Comparison of ENCODE assay signal across 16 mouse cellular contexts in the genomic region with DNA sequence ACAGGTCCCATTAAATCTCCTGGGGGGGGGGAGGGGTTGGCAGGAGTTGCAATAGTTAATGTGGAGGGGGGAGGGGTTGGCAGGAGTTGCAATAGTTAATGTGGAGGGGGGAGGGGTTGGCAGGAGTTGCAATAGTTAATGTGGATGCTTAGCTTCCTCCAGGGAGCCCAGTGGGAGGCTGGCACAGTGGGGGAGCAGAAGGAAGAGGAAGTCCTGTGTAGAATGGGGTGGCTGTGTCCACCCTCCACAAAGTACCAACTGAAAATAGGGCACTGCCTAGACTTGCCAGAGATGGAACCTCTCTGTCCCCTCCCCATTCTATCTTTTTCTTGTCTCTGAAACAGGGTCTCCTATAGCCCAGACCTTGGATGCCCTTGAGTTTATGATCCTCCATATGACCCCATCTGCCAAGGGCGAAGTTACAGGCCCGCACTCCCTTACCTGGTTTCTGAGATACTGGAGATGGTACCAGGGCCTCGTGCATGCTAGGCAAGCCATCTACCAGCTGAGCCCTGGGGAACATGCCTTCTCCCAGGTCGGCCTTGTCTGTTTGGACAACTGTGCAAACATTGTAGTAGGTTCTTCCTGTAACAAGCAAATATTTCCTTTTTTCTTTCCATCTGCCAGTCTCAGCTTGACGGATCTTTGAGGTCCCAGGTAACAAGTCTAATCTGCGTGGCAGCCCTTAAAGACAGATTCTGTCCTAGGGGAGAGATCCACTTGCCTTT. TPM values are rescaled to one million over a fixed set of nuclear protein-coding genes. Genes with fewer than 3 reads are reported as not detected.
A peak's percentile ranks its signal among the peaks of the same experiment; 100 is the strongest.
DNase-seq lines count a peak whose midpoint lies in the region; ATAC-seq and TF ChIP-seq lines count a peak whose summit lies in the region.
"Had no signal": no experiment of that assay in that cellular context is flagged by ENCODE, and none has a peak within 500 bp of the region (broad histone marks: within the 10 kb centered on the region; RNA-seq: fewer than 3 reads in every experiment).

No protein-coding gene starts in this region.

- no peaks in the 10 kb centered on the region for H3K27me3 ChIP-seq in kidney, adult 2 months (replicated peaks; ENCODE audit: control insufficient read depth, insufficient read depth, low read length)
- no peaks in the 10 kb centered on the region for H3K27me3 ChIP-seq in liver, embryonic 14.5 days (ENCODE audit: control insufficient read depth, insufficient read depth, low read length)
- no peaks in the 10 kb centered on the region for H3K27me3 ChIP-seq in heart, embryonic 10.5 days (ENCODE audit: insufficient read depth, poor library complexity, severe bottlenecking)
- H3K27me3 ChIP-seq: forebrain, embryonic 15.5 days; hindbrain, embryonic 12.5 days; midbrain, embryonic 13.5 days; neural tube, embryonic 12.5 days had no signal

- peaks cover 53% of the 10 kb centered on the region for H3K4me1 ChIP-seq in kidney, adult 2 months (ENCODE audit: control insufficient read depth, insufficient read depth, low read length)
- peaks cover 0 to 22% of the 10 kb centered on the region in 2 experiments; a peak in 2 of 4 replicates for H3K4me1 ChIP-seq in liver, embryonic 14.5 days (replicated peaks; ENCODE audit: control insufficient read depth in 2 of 2, insufficient read depth in 2 of 2, low read length in 1 of 2)
- peaks cover 26% of the 10 kb centered on the region for H3K4me1 ChIP-seq in heart, embryonic 10.5 days

- H3K4me3 ChIP-seq in kidney, adult 2 months (ENCODE audit: insufficient read depth, low read depth, low read length): no peak overlapping the region
- H3K4me3 ChIP-seq in liver, embryonic 14.5 days (ENCODE audit: insufficient read depth in 1 of 2, low read depth in 2 of 2, low read length in 2 of 2): no peak overlapping the region
- no peak overlapping the region for H3K4me3 ChIP-seq in heart, embryonic 10.5 days
- H3K4me3 ChIP-seq: forebrain, embryonic 15.5 days; heart, embryonic 13.5 days; hindbrain, embryonic 12.5 days; midbrain, embryonic 13.5 days; neural tube, embryonic 12.5 days had no signal

- TF ChIP-seq CTCF in kidney, adult 2 months (conservative IDR thresholded peaks at IDR 0.05; ENCODE audit: insufficient read depth, insufficient read length, low read depth, low read length): no peak
- TF ChIP-seq CTCF in liver, embryonic 14.5 days (IDR thresholded peaks at IDR 0.05; ENCODE audit: low read depth): no peak

- peak overlapping the region; percentile 35; the same call in 1 of the 2 replicates for H3K4me2 ChIP-seq in liver, embryonic 14.5 days (ENCODE audit: low read depth)
- H3K4me2 ChIP-seq: forebrain, embryonic 15.5 days; heart, embryonic 13.5 days; hindbrain, embryonic 12.5 days; midbrain, embryonic 13.5 days; neural tube, embryonic 12.5 days had no signal

- H3K9me3 ChIP-seq in liver, embryonic 14.5 days (ENCODE audit: control insufficient read depth, low read length): no peaks in the 10 kb centered on the region
- H3K9me3 ChIP-seq in heart, embryonic 10.5 days: no peaks in the 10 kb centered on the region; the same call in 1 of the 2 replicates
- H3K9me3 ChIP-seq: forebrain, embryonic 15.5 days; heart, embryonic 13.5 days; midbrain, embryonic 13.5 days; neural tube, embryonic 12.5 days had no signal

- peak; percentile 43 for DNase-seq in kidney, adult 2 months
- DNase-seq in kidney, postnatal 10 days: no peak
- DNase-seq in lung, postnatal 36 days: peak; percentile 16
- DNase-seq in lung, postnatal 14 days: no peak
- no peak for DNase-seq in liver, embryonic 14.5 days (ENCODE audit: low read depth in 3 of 3, low spot score in 3 of 3)
- DNase-seq in spleen, postnatal 14 days (ENCODE audit: low spot score in 2 of 2): no peak
- no peak for DNase-seq in heart, embryonic 10.5 days (ENCODE audit: low spot score)
- DNase-seq: cerebellum, adult 9-10 months; thymus, adult 18-20 months had no signal

- H3K9ac ChIP-seq in liver, embryonic 14.5 days (replicated peaks): no peak overlapping the region
- H3K9ac ChIP-seq: forebrain, embryonic 15.5 days; heart, embryonic 13.5 days; hindbrain, embryonic 12.5 days; midbrain, embryonic 13.5 days; neural tube, embryonic 12.5 days had no signal

- no peak for TF ChIP-seq POLR2A in kidney, adult 2 months (IDR thresholded peaks at IDR 0.05; ENCODE audit: low read depth, low read length)

- H3K27ac ChIP-seq in kidney, adult 2 months (ENCODE audit: insufficient read depth, low read depth, low read length): peak overlapping the region; percentile 19; the same call in 1 of the 2 replicates
- no peak overlapping the region for H3K27ac ChIP-seq in liver, embryonic 14.5 days
- no peak overlapping the region for H3K27ac ChIP-seq in heart, embryonic 10.5 days
- H3K27ac ChIP-seq: forebrain, embryonic 15.5 days; heart, embryonic 13.5 days; hindbrain, embryonic 12.5 days; midbrain, embryonic 13.5 days; neural tube, embryonic 12.5 days had no signal

- WGBS in kidney, adult 2 months: 65% methylated on average over 6 of the region's 6 CpGs
- 64% methylated on average over 6 of the region's 6 CpGs for WGBS in liver, embryonic 14.5 days (ENCODE audit: insufficient replicate concordance)
- whole genome bisulfite sequencing in heart, embryonic 10.5 days: 72% methylated on average over 6 of the region's 6 CpGs

- 0 out of 2 replicates have a peak, but pooled peaks have one; percentile 17 for ATAC-seq in liver, embryonic 14.5 days (ENCODE audit: insufficient read depth)
- ATAC-seq: activated CD4-positive, CD25-positive, alpha-beta regulatory T cell, adult 4 months; forebrain, embryonic 15.5 days; lung, postnatal 0 days; midbrain, embryonic 13.5 days had no signal

- H3K36me3 ChIP-seq in kidney, adult 2 months (ENCODE audit: control insufficient read depth, insufficient read depth, low read length): no peaks in the 10 kb centered on the region
- no peaks in the 10 kb centered on the region; the same call in 1 of the 2 replicates for H3K36me3 ChIP-seq in liver, embryonic 14.5 days (replicated peaks; ENCODE audit: control insufficient read depth, insufficient read depth, low read depth)
- no peaks in the 10 kb centered on the region for H3K36me3 ChIP-seq in heart, embryonic 10.5 days
- H3K36me3 ChIP-seq: forebrain, embryonic 15.5 days; neural tube, embryonic 12.5 days had no signal

- TF ChIP-seq EP300 in liver, embryonic 14.5 days (IDR thresholded peaks at IDR 0.05; ENCODE audit: low read depth): no peak

RNA-seq across cellular contexts. Expression of gene Slc36a1, which starts 5.6 kb away (rescaled TPM):
- 60.5 and 63.4 TPM in 2 replicates for polyA plus RNA-seq in kidney, adult 2 months (2012; rRNA removed)
- polyA plus RNA-seq in liver, embryonic 14.5 days (2012; rRNA removed): 7.9 and 8.1 TPM in 2 replicates
- 1.7 and 2.0 TPM in 2 replicates for polyA plus RNA-seq in liver, embryonic 14.5 days (2014; fragmentation: Nextera tagmentation; extraction: Ambion mirVana)
- polyA plus RNA-seq in heart, embryonic 10.5 days (2016; fragmentation: Nextera tagmentation; extraction: Ambion mirVana): 1.3 TPM in 2 replicates

RNA-seq across cellular contexts. Expression of gene Slc36a2, which starts 24.9 kb away (rescaled TPM):
- polyA plus RNA-seq in kidney, adult 2 months (2012; rRNA removed): 35.4 and 36.9 TPM in 2 replicates
- polyA plus RNA-seq in liver, embryonic 14.5 days (2012; rRNA removed): 14.1 and 15.9 TPM in 2 replicates
- polyA plus RNA-seq in liver, embryonic 14.5 days (2014; fragmentation: Nextera tagmentation; extraction: Ambion mirVana): 13.8 and 16.6 TPM in 2 replicates
- polyA plus RNA-seq in heart, embryonic 10.5 days (2016; fragmentation: Nextera tagmentation; extraction: Ambion mirVana): 2.2 and 2.8 TPM in 2 replicates
- polyA plus RNA-seq: forebrain, embryonic 15.5 days had no signal

RNA-seq across cellular contexts. Expression of gene Slc36a3, which starts 58.3 kb away (rescaled TPM):
- 0.04 and 0.11 TPM in 2 replicates for polyA plus RNA-seq in kidney, adult 2 months (2012; rRNA removed)
- polyA plus RNA-seq in liver, embryonic 14.5 days (2012; rRNA removed): not detected in 2 replicates
- polyA plus RNA-seq in liver, embryonic 14.5 days (2014; fragmentation: Nextera tagmentation; extraction: Ambion mirVana): not detected in 2 replicates
- polyA plus RNA-seq in heart, embryonic 10.5 days (2016; fragmentation: Nextera tagmentation; extraction: Ambion mirVana): not detected in 2 replicates
- polyA plus RNA-seq: forebrain, embryonic 15.5 days; heart, embryonic 13.5 days; hindbrain, embryonic 12.5 days; lung, postnatal 0 days; midbrain, embryonic 13.5 days; neural tube, embryonic 12.5 days had no signal

Comparison
In these comparisons a context has a peak if more than half of its experiments do, and no peak if none do; other contexts are left out.
1. DNase-seq: peak in kidney, adult 2 months (single experiment) and lung, postnatal 36 days (single experiment); none in kidney, postnatal 10 days (single experiment), lung, postnatal 14 days (single experiment), liver, embryonic 14.5 days (0 of 3), spleen, postnatal 14 days (0 of 2) and heart, embryonic 10.5 days (single experiment).